Mouse (Mus musculus) adrenal gland, adult 2 months (tissue): ENCODE measurements around the gene Gm49394. TPM values are rescaled to one million over a fixed set of nuclear protein-coding genes. Genes with fewer than 3 reads are reported as not detected.

Experiments used
- DNase-seq: peaks from one replicate; pipeline ENCODE4 v3.0.0; 2021
- long read RNA-seq: library from polyadenylated mRNA; stranded (forward); transcript quantifications from one replicate; pipeline ENCODE4 v2.0.0, GENCODE M21; 2021
- polyA plus RNA-seq: library from polyadenylated mRNA; depleted of rRNA; stranded (reverse); fragments of >200 nt; gene quantifications from 2 replicates; pipeline ENCODE4 v1.2.3, GENCODE M21; 2012; rRNA removed
- total RNA-seq, 2 experiments: library from RNA; stranded (reverse); gene quantifications; 2 replicates each; pipeline ENCODE4 v1.2.3; 2021

Gm49394 gene
- total RNA-seq (not detected), polyA plus RNA-seq (not detected in 2 replicates)
- long read RNA-seq, partial matches to known transcripts: 0 of 1 reads
- long read RNA-seq, other reads (novel, unspliced or antisense): 1 of 1 reads

- no peak for DNase-seq
Observed at GRCm38 (mm10) chr7:142669751-142670625, at the start of gene Gm49394. Gene Gm49394, minus strand, starts transcription at chr7:142669942.

GRCm38 (mm10) chr7:142714783-142715498 lies 45.2 kb upstream of the Gm49394 start:
- DNase-seq: peak; percentile 29

GRCm38 (mm10) chr7:142706873-142707272 lies 37.1 kb upstream of the Gm49394 start:
- DNase-seq: no peak

- DNase-seq: no peak
Observed at GRCm38 (mm10) chr7:142699334-142699860, 29.7 kb upstream of the Gm49394 start.

- peak; percentile 85 for DNase-seq
Observed at GRCm38 (mm10) chr7:142678611-142679010, 8.9 kb upstream of the Gm49394 start.

GRCm38 (mm10) chr7:142675644-142676043 lies 5.9 kb upstream of the Gm49394 start:
- peak; percentile 51 for DNase-seq

- DNase-seq: no peak
Observed at GRCm38 (mm10) chr7:142675141-142675540, 5.4 kb upstream of the Gm49394 start.

- no peak for DNase-seq
Observed at GRCm38 (mm10) chr7:142672120-142672519, 2.4 kb upstream of the Gm49394 start.

- DNase-seq: no peak
Observed at GRCm38 (mm10) chr7:142671067-142671466, 1.3 kb upstream of the Gm49394 start.

- no peak for DNase-seq
Observed at GRCm38 (mm10) chr7:142668328-142668727, 1.4 kb downstream of the Gm49394 start.

- DNase-seq: no peak
Observed at GRCm38 (mm10) chr7:142667521-142667920, 2.2 kb downstream of the Gm49394 start.

- DNase-seq: no peak
Observed at GRCm38 (mm10) chr7:142666659-142667058, 3.1 kb downstream of the Gm49394 start, which contains the start of gene Igf2. Gene Igf2, minus strand, starts transcription at chr7:142666816.

GRCm38 (mm10) chr7:142666109-142666508 lies 3.6 kb downstream of the Gm49394 start:
- DNase-seq: no peak

- DNase-seq: no peak
Observed at GRCm38 (mm10) chr7:142665364-142665763, 4.4 kb downstream of the Gm49394 start.

- no peak for DNase-seq
Observed at GRCm38 (mm10) chr7:142664465-142665029, 5.2 kb downstream of the Gm49394 start.

- no peak for DNase-seq
Observed at GRCm38 (mm10) chr7:142663931-142664421, 5.8 kb downstream of the Gm49394 start.

GRCm38 (mm10) chr7:142663151-142663550 lies 6.6 kb downstream of the Gm49394 start:
- DNase-seq: no peak

- DNase-seq: no peak
Observed at GRCm38 (mm10) chr7:142661811-142662210, 7.9 kb downstream of the Gm49394 start.

- DNase-seq: no peak
Observed at GRCm38 (mm10) chr7:142661046-142661445, 8.7 kb downstream of the Gm49394 start.

- DNase-seq: no peak
Observed at GRCm38 (mm10) chr7:142660651-142660945, 9.1 kb downstream of the Gm49394 start.

- no peak for DNase-seq
Observed at GRCm38 (mm10) chr7:142659767-142660650, 9.7 kb downstream of the Gm49394 start.
